Mouse (Mus musculus) CH12.LX (cell line): Measurements from ENCODE around the gene Gm7138. TPM values are rescaled to one million over a fixed set of nuclear protein-coding genes. Genes with fewer than 3 reads are reported as not detected.

Source experiments
- DNase-seq: peaks from one replicate; pipeline ENCODE4 v3.0.0-alpha.2; 2013; ENCODE audit errors: extremely low read depth
- H3K27ac ChIP-seq: 2 replicates; pipeline ENCODE4 v1.5.1; 2012; ENCODE audit warnings: low read depth, mild to moderate bottlenecking, control low read depth, moderate library complexity; ENCODE audit not compliant: insufficient read depth
- H3K27me3 ChIP-seq: replicated peaks from 2 replicates; pipeline ENCODE3; 2012; ENCODE audit warnings: inconsistent platforms
- H3K36me3 ChIP-seq, 2 experiments: replicated peaks in 1 of 2; 2 replicates each; pipeline versions ENCODE3 to v1.6.1; 2012; ENCODE audit warnings: inconsistent platforms in 1 of 2, low read length in 1 of 2, mild to moderate bottlenecking in 1 of 2, mixed read lengths in 1 of 2, moderate library complexity in 1 of 2; ENCODE audit not compliant: control insufficient read depth in 1 of 2, insufficient read depth in 1 of 2
- H3K4me1 ChIP-seq, 2 experiments: 2 replicates each; pipeline ENCODE4 v1.6.1; 2012; ENCODE audit warnings: inconsistent platforms in 1 of 2, moderate library complexity in 1 of 2; ENCODE audit not compliant: insufficient read depth in 2 of 2, control insufficient read depth in 1 of 2
- H3K4me2 ChIP-seq: 2 replicates; pipeline ENCODE4 v1.6.1; 2012; ENCODE audit warnings: low read depth, mild to moderate bottlenecking, control low read depth; ENCODE audit not compliant: poor library complexity, insufficient read depth, severe bottlenecking
- H3K4me3 ChIP-seq, 3 experiments: fragments of 150-350 bp in 1 of 3; sonication (generic) in 1 of 3; replicated peaks in 1 of 3; 2 replicates each; pipeline versions ENCODE3 to v1.5.1; 2011 to 2012; ENCODE audit warnings: low read depth in 2 of 3, low read length in 2 of 3, mild to moderate bottlenecking in 2 of 3, moderate library complexity in 2 of 3, control low read depth in 1 of 3, improper control_type of control experiment in 1 of 3, inconsistent platforms in 1 of 3, mixed read lengths in 1 of 3; ENCODE audit not compliant: poor library complexity in 1 of 3
- H3K79me2 ChIP-seq: replicated peaks from 2 replicates; pipeline ENCODE4 v1.6.1; 2012; ENCODE audit warnings: mild to moderate bottlenecking, moderate library complexity; ENCODE audit not compliant: control insufficient read depth, poor library complexity, insufficient read depth, severe bottlenecking; ENCODE audit errors: extremely low read depth
- H3K9ac ChIP-seq: 2 replicates; pipeline ENCODE4 v1.6.1; 2012; ENCODE audit warnings: low read depth, mild to moderate bottlenecking, control low read depth, moderate library complexity; ENCODE audit not compliant: insufficient read depth
- H3K9me3 ChIP-seq: replicated peaks from 2 replicates; pipeline ENCODE3; 2012; ENCODE audit warnings: low read length, inconsistent platforms, mixed read lengths
- CTCF ChIP-seq, 2 experiments: IDR thresholded peaks in 1 of 2; conservative IDR thresholded peaks in 1 of 2; 2 replicates each; pipeline ENCODE4 v1.5.1; 2011 to 2012; ENCODE audit warnings: low read depth in 2 of 2, low read length in 2 of 2, improper control_type of control experiment in 1 of 2, inconsistent platforms in 1 of 2, mild to moderate bottlenecking in 1 of 2, moderate library complexity in 1 of 2
- EP300 ChIP-seq: IDR thresholded peaks from 2 replicates; pipeline ENCODE4 v1.6.1; 2011; ENCODE audit warnings: low read length, improper control_type of control experiment
- ETS1 ChIP-seq: conservative IDR thresholded peaks from 2 replicates; pipeline ENCODE4 v1.6.1; 2012; ENCODE audit warnings: low read depth, mild to moderate bottlenecking, inconsistent platforms, low read length, improper control_type of control experiment, moderate library complexity
- GABPA ChIP-seq: IDR thresholded peaks from 2 replicates; pipeline ENCODE4 v1.6.1; 2012; ENCODE audit warnings: low read depth, low read length, improper control_type of control experiment, inconsistent platforms; ENCODE audit not compliant: insufficient replicate concordance
- HCFC1 ChIP-seq: IDR thresholded peaks from 2 replicates; pipeline ENCODE4 v1.6.1; 2012; ENCODE audit warnings: low read depth, mild to moderate bottlenecking, inconsistent platforms, low read length, improper control_type of control experiment
- IRF4 ChIP-seq: IDR thresholded peaks from 2 replicates; pipeline ENCODE4 v1.6.1; 2014; ENCODE audit warnings: low read depth, mild to moderate bottlenecking, inconsistent platforms, low read length, improper control_type of control experiment
- JUN ChIP-seq: IDR thresholded peaks from 2 replicates; pipeline ENCODE4 v1.6.1; 2011; ENCODE audit warnings: low read depth, mild to moderate bottlenecking, low read length, improper control_type of control experiment, moderate library complexity; ENCODE audit not compliant: insufficient read depth
- JUND ChIP-seq: conservative IDR thresholded peaks from 2 replicates; pipeline ENCODE4 v1.6.1; 2011; ENCODE audit warnings: low read depth, low read length, improper control_type of control experiment
- MAFK ChIP-seq: IDR thresholded peaks from 2 replicates; pipeline ENCODE4 v1.6.1; 2011; ENCODE audit warnings: low read length, improper control_type of control experiment; ENCODE audit not compliant: insufficient replicate concordance
- MAX ChIP-seq: IDR thresholded peaks from 2 replicates; pipeline ENCODE4 v1.6.1; 2011; ENCODE audit warnings: low read length, improper control_type of control experiment
- NRF1 ChIP-seq: IDR thresholded peaks from 2 replicates; pipeline ENCODE4 v1.6.1; 2014; ENCODE audit warnings: low read depth, mild to moderate bottlenecking, inconsistent platforms, low read length, improper control_type of control experiment, moderate library complexity
- PAX5 ChIP-seq: IDR thresholded peaks from 2 replicates; pipeline ENCODE4 v1.6.1; 2012; ENCODE audit warnings: low read length, inconsistent platforms, mixed read lengths
- POLR2AphosphoS2 ChIP-seq: IDR thresholded peaks from 2 replicates; pipeline ENCODE4 v1.6.1; 2011; ENCODE audit warnings: low read depth, low read length, improper control_type of control experiment
- RAD21 ChIP-seq: IDR thresholded peaks from 2 replicates; pipeline ENCODE4 v1.6.1; 2011; ENCODE audit warnings: low read depth, mild to moderate bottlenecking, low read length, improper control_type of control experiment, moderate library complexity
- SIN3A ChIP-seq: IDR thresholded peaks from 2 replicates; pipeline ENCODE4 v1.6.1; 2012; ENCODE audit warnings: low read length, improper control_type of control experiment, inconsistent platforms
- SMC3 ChIP-seq: IDR thresholded peaks from 2 replicates; pipeline ENCODE4 v1.6.1; 2011; ENCODE audit warnings: low read depth, low read length, improper control_type of control experiment
- USF1 ChIP-seq: IDR thresholded peaks from 2 replicates; pipeline ENCODE4 v1.6.1; 2014; ENCODE audit warnings: low read depth, mild to moderate bottlenecking, inconsistent platforms, low read length, improper control_type of control experiment
- ZC3H11A ChIP-seq: IDR thresholded peaks from 2 replicates; pipeline ENCODE4 v1.6.1; 2012; ENCODE audit warnings: low read depth, mild to moderate bottlenecking, inconsistent platforms, low read length, improper control_type of control experiment
- dilution Hi-C: fragments of 300-500 bp; cut with MboI; formaldehyde crosslinking; loops from 2 replicates; pipeline ENCODE4 v1.14.3; 2020; ENCODE audit warnings: low sequenced_read_pairs; ENCODE audit not compliant: extremely low pct_unique_long_range_greater_than_20kb, extremely low pct_ligation_motif_present
- in situ Hi-C: fragments of 300-500 bp; cut with MboI; formaldehyde crosslinking; loops from 3 replicates; pipeline ENCODE4 v1.14.3; 2019; ENCODE audit warnings: low sequenced_read_pairs, low pct_ligation_motif_present, low pct_unique_long_range_greater_than_20kb, mixed read lengths
- polyA plus RNA-seq: library from polyadenylated mRNA; unstranded; fragments of >175 nt; gene quantifications from 2 replicates; pipeline ENCODE4 v1.2.1, GENCODE M21; 2012; ENCODE audit warnings: low read depth; ENCODE audit not compliant: insufficient read length
- total RNA-seq, 2 experiments: library from RNA; depleted of rRNA; stranded (reverse); fragments of 300-350 nt in 1 of 2; fragments of >200 nt in 1 of 2; gene quantifications; 2 replicates each; pipeline ENCODE4 v1.2.3; 2012 to 2014

Gm7138 gene
- total and polyA plus RNA-seq, 3 experiments, result not detected

GRCm38 (mm10) chr10:77738929-77739328 lies 37.8 kb downstream of the Gm7138 start:
- TF ChIP-seq SMC3 (no peak), ZC3H11A (no peak), EP300 (peak; percentile 60), POLR2AphosphoS2 (no peak), MAFK (no peak), JUND (no peak), IRF4 (peak; percentile 57), MAX (no peak), USF1 (no peak)
- in situ Hi-C loops, result no loop called here
- H3K9me3 ChIP-seq, result peaks cover 11% of the 10 kb centered on the region
- no peak overlapping the region for H3K4me3 ChIP-seq
- H3K4me2 ChIP-seq, result peak overlapping the region; percentile 37; the same call in 1 of the 2 replicates
- no peak overlapping the region for H3K9ac ChIP-seq
- H3K27me3 ChIP-seq, result peaks cover 47% of the 10 kb centered on the region
- no peak overlapping the region for H3K27ac ChIP-seq
- DNase-seq, result no peak
- peaks cover 0 to 5% of the 10 kb centered on the region in 2 experiments; a peak in 2 of 4 replicates for H3K4me1 ChIP-seq
- no peaks in the 10 kb centered on the region for H3K79me2 ChIP-seq
- H3K36me3 ChIP-seq, result no peaks in the 10 kb centered on the region
- dilution Hi-C loops, result no loop called here

- H3K4me1 ChIP-seq, result peaks cover 0 to 5% of the 10 kb centered on the region in 2 experiments; a peak in 2 of 4 replicates
- TF ChIP-seq SIN3A, result no peak
- no peak for TF ChIP-seq GABPA
- no peak for TF ChIP-seq PAX5
- no peak for TF ChIP-seq NRF1
- no peak for TF ChIP-seq RAD21
- no peak for TF ChIP-seq JUN
- TF ChIP-seq MAX, result no peak
- TF ChIP-seq ETS1, result no peak
- no peak for TF ChIP-seq CTCF (conservative IDR thresholded peaks at IDR 0.05 in 1 of 2, IDR thresholded peaks at IDR 0.05 in 1 of 2; ENCODE audit: low read depth in 2 of 2, low read length in 2 of 2)
- no peak for TF ChIP-seq HCFC1
- TF ChIP-seq POLR2AphosphoS2, result no peak
- no peak for TF ChIP-seq ZC3H11A
- no peak for TF ChIP-seq MAFK
- H3K27ac ChIP-seq, result no peak overlapping the region
- in situ Hi-C loops (no loop called here), dilution Hi-C loops (no loop called here)
- H3K4me2 ChIP-seq, result no peak overlapping the region
- peaks cover 53% of the 10 kb centered on the region for H3K27me3 ChIP-seq
- H3K79me2 ChIP-seq, result no peaks in the 10 kb centered on the region
- no peak overlapping the region for H3K4me3 ChIP-seq
- H3K9ac ChIP-seq, result no peak overlapping the region
- DNase-seq, result no peak
- H3K9me3 ChIP-seq, result peaks cover 12% of the 10 kb centered on the region
- no peaks in the 10 kb centered on the region for H3K36me3 ChIP-seq
Observed at GRCm38 (mm10) chr10:77735928-77736327, 40.8 kb downstream of the Gm7138 start.
